Mouse (Mus musculus) kidney, embryonic 16.5 days (tissue): ENCODE data around the gene Nxnl1. TPM values are rescaled to one million over a fixed set of nuclear protein-coding genes. Genes with fewer than 3 reads are reported as not detected.

Experiments used
- polyA plus RNA-seq: library from polyadenylated mRNA; unstranded; fragments of >200 nt; fragmentation: Nextera tagmentation; extraction: Ambion mirVana; gene quantifications from 2 replicates; pipeline ENCODE4 v1.2.1, GENCODE M21; 2015

The Nxnl1 gene
- polyA plus RNA-seq, 1 experiment from 2014 or later, result 0.24 TPM

Other genes starting within 250 kb of the Nxnl1 start
- 109 and 111 TPM in 2 replicates for gene Use1, start 199.8 kb downstream of the Nxnl1 start, polyA plus RNA-seq
- 6.1 TPM in 2 replicates for gene Ocel1, start 195.3 kb downstream of the Nxnl1 start, polyA plus RNA-seq
- 65.4 and 82.9 TPM in 2 replicates for gene Nr2f6, start 184.6 kb downstream of the Nxnl1 start, polyA plus RNA-seq
- gene Ushbp1, start 170.8 kb downstream of the Nxnl1 start, polyA plus RNA-seq, result 29.8 and 31.2 TPM in 2 replicates
- gene Babam1, start 169.7 kb downstream of the Nxnl1 start, polyA plus RNA-seq, result 116 and 120 TPM in 2 replicates
- gene Ankle1, start 160.6 kb downstream of the Nxnl1 start, polyA plus RNA-seq, result 47.4 and 58.3 TPM in 2 replicates
- 41.9 and 46.6 TPM in 2 replicates for gene Abhd8, start 102.9 kb downstream of the Nxnl1 start, polyA plus RNA-seq
- 170 and 178 TPM in 2 replicates for gene Mrpl34, start 101.6 kb downstream of the Nxnl1 start, polyA plus RNA-seq
- gene Dda1, start 97.4 kb downstream of the Nxnl1 start, polyA plus RNA-seq, result 110 and 115 TPM in 2 replicates
- 0.81 and 1.0 TPM in 2 replicates for gene Ano8, start 80.6 kb downstream of the Nxnl1 start, polyA plus RNA-seq
- 22.2 and 22.5 TPM in 2 replicates for gene Gtpbp3, start 78.5 kb downstream of the Nxnl1 start, polyA plus RNA-seq
- gene Plvap, start 54.8 kb downstream of the Nxnl1 start, polyA plus RNA-seq, result 165 TPM in 2 replicates
- 0.15 and 0.61 TPM in 2 replicates for gene Ccdc194, start 40.9 kb downstream of the Nxnl1 start, polyA plus RNA-seq
- gene Bst2, start 29.1 kb downstream of the Nxnl1 start, polyA plus RNA-seq, result 53.6 and 55.6 TPM in 2 replicates
- gene Mvb12a, start 23.7 kb downstream of the Nxnl1 start, polyA plus RNA-seq, result 114 and 118 TPM in 2 replicates
- gene Tmem221, start 7.7 kb downstream of the Nxnl1 start, polyA plus RNA-seq, result 16.3 and 16.7 TPM in 2 replicates
- 49.8 and 56.2 TPM in 2 replicates for gene Slc27a1, start 2.3 kb upstream of the Nxnl1 start, polyA plus RNA-seq
- gene Pgls, start 25.6 kb upstream of the Nxnl1 start, polyA plus RNA-seq, result 244 and 252 TPM in 2 replicates
- gene Fam129c, start 31.0 kb upstream of the Nxnl1 start, polyA plus RNA-seq, result 4.6 and 5.3 TPM in 2 replicates
- 77.6 and 78.5 TPM in 2 replicates for gene Colgalt1, start 44.4 kb upstream of the Nxnl1 start, polyA plus RNA-seq
- 0.55 and 0.94 TPM in 2 replicates for gene Unc13a, start 105.2 kb upstream of the Nxnl1 start, polyA plus RNA-seq
- gene Jak3, start 109.7 kb upstream of the Nxnl1 start, polyA plus RNA-seq, result 6.6 and 7.5 TPM in 2 replicates
- gene Insl3, start 122.6 kb upstream of the Nxnl1 start, polyA plus RNA-seq, result 1.3 and 7.7 TPM in 2 replicates
- gene B3gnt3, start 135.2 kb upstream of the Nxnl1 start, polyA plus RNA-seq, result 3.3 and 4.2 TPM in 2 replicates
- 8.6 and 8.7 TPM in 2 replicates for gene Fcho1, start 159.1 kb upstream of the Nxnl1 start, polyA plus RNA-seq